Mouse (Mus musculus): ENCODE measurements at regions not wholly inside any gene's neighbourhood (a gene's known extent, or its start where the extent isn't known, plus 50 kb on each side); places are given as distances from the start of the nearest gene placed in this dataset.
A peak's percentile ranks its signal among the peaks of the same experiment; 100 is the strongest.
"Not testable (repeated sequence)": the region's sequence is repeated elsewhere in the genome, so short reads cannot be mapped to it uniquely, and the experiment has no call there.

DNA sequence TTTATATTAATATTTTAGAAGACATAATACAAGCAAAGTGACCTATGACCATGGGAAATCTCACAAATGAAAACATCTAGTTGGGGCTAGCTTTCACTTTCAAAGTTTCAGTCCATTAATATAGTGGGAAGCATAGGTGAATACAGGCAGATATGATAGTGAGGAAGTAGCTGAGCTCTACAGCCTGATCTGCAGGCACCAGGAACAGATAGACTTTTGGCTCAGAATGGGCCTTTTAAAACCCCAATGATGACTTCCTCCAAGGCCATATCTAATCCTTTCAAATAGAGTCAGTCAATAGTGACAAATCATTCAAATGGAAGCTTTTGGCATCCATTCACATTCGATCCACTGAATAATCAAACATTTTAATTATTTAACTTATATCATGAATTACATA lies 581.6 kb upstream of the Pcdh17 start:
- 70% methylated on average over 1 of the region's 1 CpGs for WGBS
- no peaks in the 10 kb centered on the region for H3K9me3 ChIP-seq (ENCODE audit: control insufficient read depth, low read length)
- no peak overlapping the region for H3K27ac ChIP-seq (replicated peaks)
- H3K4me3 ChIP-seq (ENCODE audit: low read depth, low read length): no peak overlapping the region
- ATAC-seq (ENCODE audit: low FRiP score, low TSS enrichment): no peak
- TF ChIP-seq EP300 (optimal IDR thresholded peaks at IDR 0.05): no peak
- no peak for TF ChIP-seq CTCF (IDR thresholded peaks at IDR 0.05; ENCODE audit: low read depth)
- no peaks in the 10 kb centered on the region for H3K27me3 ChIP-seq (ENCODE audit: control insufficient read depth, insufficient read depth, low read length)
- no peak overlapping the region for H3K9ac ChIP-seq (ENCODE audit: low read length)
- no peaks in the 10 kb centered on the region for H3K4me1 ChIP-seq (replicated peaks; ENCODE audit: control insufficient read depth, insufficient read depth)
- H3K36me3 ChIP-seq (ENCODE audit: control insufficient read depth, insufficient read depth, low read length): no peaks in the 10 kb centered on the region
- H3K4me2 ChIP-seq (replicated peaks; ENCODE audit: low read depth): no peak overlapping the region
- no peak for DNase-seq (ENCODE audit: low spot score)

DNA sequence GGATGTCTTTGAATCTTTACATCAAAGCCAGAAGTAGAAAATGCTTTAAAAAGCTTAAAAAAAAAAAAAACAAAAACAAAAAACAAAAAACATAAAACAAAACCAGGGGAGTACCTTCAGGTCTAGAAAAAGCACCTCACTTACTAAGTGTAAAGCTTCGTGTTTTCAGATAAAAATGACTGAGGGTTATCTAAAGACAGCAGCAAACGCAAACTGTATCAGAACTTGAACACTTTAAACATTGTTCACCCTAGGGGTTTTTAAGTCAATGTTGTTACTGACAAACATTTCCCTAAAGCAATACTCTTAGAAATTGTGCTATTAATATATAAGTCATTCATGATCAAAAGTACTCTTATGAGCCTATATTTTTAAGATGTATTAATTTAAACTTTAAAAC lies 580.7 kb upstream of the Pcdh17 start:
- Histone ChIP-seq H3K4me3 (ENCODE audit: low read depth, low read length) (no peak overlapping the region), H3K27me3 (ENCODE audit: control insufficient read depth, insufficient read depth, low read length) (no peaks in the 10 kb centered on the region), H3K4me1 (replicated peaks; ENCODE audit: control insufficient read depth, insufficient read depth) (no peaks in the 10 kb centered on the region), H3K9me3 (ENCODE audit: control insufficient read depth, low read length) (no peaks in the 10 kb centered on the region), H3K9ac (ENCODE audit: low read length) (no peak overlapping the region), H3K36me3 (ENCODE audit: control insufficient read depth, insufficient read depth, low read length) (no peaks in the 10 kb centered on the region), H3K27ac (replicated peaks) (no peak overlapping the region), H3K4me2 (replicated peaks; ENCODE audit: low read depth) (no peak overlapping the region)
- 54% methylated on average over 2 of the region's 2 CpGs for WGBS
- TF ChIP-seq EP300 (optimal IDR thresholded peaks at IDR 0.05) (no peak), CTCF (IDR thresholded peaks at IDR 0.05; ENCODE audit: low read depth) (no peak)
- DNase-seq (ENCODE audit: low spot score) (no peak), ATAC-seq (ENCODE audit: low FRiP score, low TSS enrichment) (no peak)

GRCm38 (mm10) chr14:83886393-83886792 lies 557.0 kb upstream of the Pcdh17 start:
- WGBS: 58% methylated on average over 2 of the region's 2 CpGs
- DNase-seq (ENCODE audit: low spot score): no peak

GRCm38 (mm10) chr14:83900711-83901110 lies 542.7 kb upstream of the Pcdh17 start:
- not testable (repeated sequence) for H3K9ac ChIP-seq (ENCODE audit: low read length); H3K4me2 ChIP-seq (replicated peaks; ENCODE audit: low read depth); H3K4me3 ChIP-seq (ENCODE audit: low read depth, low read length); ATAC-seq (ENCODE audit: low FRiP score, low TSS enrichment); DNase-seq (ENCODE audit: low spot score); H3K36me3 ChIP-seq (ENCODE audit: control insufficient read depth, insufficient read depth, low read length); H3K9me3 ChIP-seq (ENCODE audit: control insufficient read depth, low read length); H3K27me3 ChIP-seq (ENCODE audit: control insufficient read depth, insufficient read depth, low read length); H3K27ac ChIP-seq (replicated peaks); H3K4me1 ChIP-seq (replicated peaks; ENCODE audit: control insufficient read depth, insufficient read depth)
- WGBS: 43% methylated on average over 1 of the region's 1 CpGs

More at GRCm38 (mm10) chr14:83886393-83886792, 557.0 kb upstream of the Pcdh17 start:
- Histone ChIP-seq H3K27me3 (ENCODE audit: control insufficient read depth, insufficient read depth, low read length) (no peaks in the 10 kb centered on the region), H3K27ac (replicated peaks) (no peak overlapping the region), H3K36me3 (ENCODE audit: control insufficient read depth, insufficient read depth, low read length) (no peaks in the 10 kb centered on the region), H3K9ac (ENCODE audit: low read length) (no peak overlapping the region), H3K4me1 (replicated peaks; ENCODE audit: control insufficient read depth, insufficient read depth) (no peaks in the 10 kb centered on the region), H3K4me3 (ENCODE audit: low read depth, low read length) (no peak overlapping the region), H3K4me2 (replicated peaks; ENCODE audit: low read depth) (no peak overlapping the region), H3K9me3 (ENCODE audit: control insufficient read depth, low read length) (no peaks in the 10 kb centered on the region)
- no peak for TF ChIP-seq EP300 (optimal IDR thresholded peaks at IDR 0.05)
- TF ChIP-seq CTCF (IDR thresholded peaks at IDR 0.05; ENCODE audit: low read depth): no peak
- no peak for ATAC-seq (ENCODE audit: low FRiP score, low TSS enrichment)

GRCm38 (mm10) chr14:83943101-83943500 lies 500.3 kb upstream of the Pcdh17 start:
- ATAC-seq (ENCODE audit: low FRiP score, low TSS enrichment) (no peak), DNase-seq (ENCODE audit: low spot score) (no peak)
- no peaks in the 10 kb centered on the region for H3K9me3 ChIP-seq (ENCODE audit: control insufficient read depth, low read length)
- H3K4me3 ChIP-seq (ENCODE audit: low read depth, low read length): no peak overlapping the region
- WGBS: 74% methylated on average over 3 of the region's 3 CpGs
- H3K4me1 ChIP-seq (replicated peaks; ENCODE audit: control insufficient read depth, insufficient read depth): no peaks in the 10 kb centered on the region
- H3K36me3 ChIP-seq (ENCODE audit: control insufficient read depth, insufficient read depth, low read length): no peaks in the 10 kb centered on the region
- H3K27ac ChIP-seq (replicated peaks): no peak overlapping the region
- no peaks in the 10 kb centered on the region for H3K27me3 ChIP-seq (ENCODE audit: control insufficient read depth, insufficient read depth, low read length)
- H3K4me2 ChIP-seq (replicated peaks; ENCODE audit: low read depth): no peak overlapping the region
- no peak overlapping the region for H3K9ac ChIP-seq (ENCODE audit: low read length)
- no peak for TF ChIP-seq CTCF (IDR thresholded peaks at IDR 0.05; ENCODE audit: low read depth)
- no peak for TF ChIP-seq EP300 (optimal IDR thresholded peaks at IDR 0.05)

- no peaks in the 10 kb centered on the region for H3K9me3 ChIP-seq (ENCODE audit: control insufficient read depth, low read length)
- H3K9ac ChIP-seq (ENCODE audit: low read length): no peak overlapping the region
- no peak overlapping the region for H3K4me2 ChIP-seq (replicated peaks; ENCODE audit: low read depth)
- TF ChIP-seq EP300 (optimal IDR thresholded peaks at IDR 0.05) (no peak), CTCF (IDR thresholded peaks at IDR 0.05; ENCODE audit: low read depth) (peak; percentile 61)
- no peak overlapping the region for H3K27ac ChIP-seq (replicated peaks)
- ATAC-seq (ENCODE audit: low FRiP score, low TSS enrichment) (no peak), DNase-seq (ENCODE audit: low spot score) (no peak)
- H3K36me3 ChIP-seq (ENCODE audit: control insufficient read depth, insufficient read depth, low read length): no peaks in the 10 kb centered on the region
- H3K4me1 ChIP-seq (replicated peaks; ENCODE audit: control insufficient read depth, insufficient read depth): no peaks in the 10 kb centered on the region
- WGBS: 59% methylated on average over 3 of the region's 3 CpGs
- H3K27me3 ChIP-seq (ENCODE audit: control insufficient read depth, insufficient read depth, low read length): no peaks in the 10 kb centered on the region
- H3K4me3 ChIP-seq (ENCODE audit: low read depth, low read length): no peak overlapping the region
Observed at GRCm38 (mm10) chr14:83944176-83944575, 499.2 kb upstream of the Pcdh17 start.
